Mouse (Mus musculus): ENCODE measurements at regions not wholly inside any gene's neighbourhood (a gene's known extent, or its start where the extent isn't known, plus 50 kb on each side); places are given as distances from the start of the nearest gene placed in this dataset.

- TF ChIP-seq CTCF (IDR thresholded peaks at IDR 0.05; ENCODE audit: insufficient read depth, low read depth, low read length) (no peak), POLR2A (IDR thresholded peaks at IDR 0.05; ENCODE audit: insufficient read depth, low read depth, low read length) (no peak)
These were observed 125.5 kb upstream of the Med13l start for GRCm38 (mm10) chr5:118434718-118435555.
